Mouse (Mus musculus): Measurements from ENCODE around the gene Ing3. TPM values are rescaled to one million over a fixed set of nuclear protein-coding genes. Genes with fewer than 3 reads are reported as not detected.

Ing3 gene
- polyA plus RNA-seq, 1 experiment from 2014 or later: 50.5 TPM

DNA sequence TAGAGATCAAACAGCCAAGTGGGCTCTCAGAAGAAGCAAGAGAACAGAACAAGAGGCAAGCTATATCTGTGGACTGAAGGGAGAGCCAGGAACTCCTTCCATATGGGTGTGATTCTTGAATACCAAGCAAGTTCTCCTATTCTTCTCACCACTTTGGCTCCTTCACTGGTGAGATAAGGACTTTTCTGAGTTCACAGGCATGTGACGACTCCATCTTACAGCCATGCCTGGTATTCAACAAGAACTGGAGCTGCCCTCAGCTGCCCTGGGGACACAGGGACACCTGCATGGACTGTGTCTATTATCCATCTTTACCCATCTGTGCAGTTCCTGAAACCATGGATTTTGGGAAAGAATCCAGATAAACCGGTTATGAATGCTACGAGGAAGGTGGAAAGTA is 51.5 kb downstream of the Ing3 start:
- DNase-seq (no peak), ATAC-seq (ENCODE audit: low FRiP score, low TSS enrichment) (no peak)
- Histone ChIP-seq H3K4me1 (ENCODE audit: control insufficient read depth, insufficient read depth, low read length) (0 out of 2 replicates have a peak, but pooled peaks cover 6% of the 10 kb centered on the region), H3K4me3 (replicated peaks; ENCODE audit: low read depth, low read length) (no peak overlapping the region), H3K4me2 (ENCODE audit: low read length) (no peak overlapping the region), H3K36me3 (ENCODE audit: control insufficient read depth, insufficient read depth, low read length) (no peaks in the 10 kb centered on the region), H3K9me3 (ENCODE audit: control insufficient read depth, low read length) (no peaks in the 10 kb centered on the region), H3K27me3 (ENCODE audit: control insufficient read depth, insufficient read depth, low read length) (no peaks in the 10 kb centered on the region; the same call in 1 of the 2 replicates), H3K27ac (replicated peaks; ENCODE audit: low read depth, low read length) (no peak overlapping the region), H3K9ac (replicated peaks; ENCODE audit: low read length) (no peak overlapping the region)
- WGBS: 88% methylated on average over 3 of the region's 3 CpGs

- Histone ChIP-seq H3K4me3 (replicated peaks; ENCODE audit: low read depth, low read length) (no peak overlapping the region), H3K27me3 (ENCODE audit: control insufficient read depth, insufficient read depth, low read length) (no peaks in the 10 kb centered on the region; the same call in 1 of the 2 replicates), H3K4me2 (ENCODE audit: low read length) (no peak overlapping the region), H3K4me1 (ENCODE audit: control insufficient read depth, insufficient read depth, low read length) (0 out of 2 replicates have a peak, but pooled peaks cover 6% of the 10 kb centered on the region), H3K36me3 (ENCODE audit: control insufficient read depth, insufficient read depth, low read length) (no peaks in the 10 kb centered on the region), H3K27ac (replicated peaks; ENCODE audit: low read depth, low read length) (no peak overlapping the region), H3K9me3 (ENCODE audit: control insufficient read depth, low read length) (no peaks in the 10 kb centered on the region), H3K9ac (replicated peaks; ENCODE audit: low read length) (no peak overlapping the region)
- DNase-seq (no peak), ATAC-seq (ENCODE audit: low FRiP score, low TSS enrichment) (no peak)
- 93% methylated on average over 5 of the region's 5 CpGs for WGBS
Measured at GRCm38 (mm10) chr6:22001284-22001916, 52.0 kb downstream of the Ing3 start.

GRCm38 (mm10) chr6:22002521-22003199 is 53.3 kb downstream of the Ing3 start:
- peak overlapping the region; percentile 17; the same call in 1 of the 2 replicates for H3K4me2 ChIP-seq (ENCODE audit: low read length)
- H3K4me1 ChIP-seq (ENCODE audit: control insufficient read depth, insufficient read depth, low read length): 0 out of 2 replicates have a peak, but pooled peaks cover 6% of the 10 kb centered on the region
- WGBS: 42% methylated on average over 17 of the region's 17 CpGs
- H3K27me3 ChIP-seq (ENCODE audit: control insufficient read depth, insufficient read depth, low read length): no peaks in the 10 kb centered on the region; the same call in 1 of the 2 replicates
- no peak overlapping the region for H3K4me3 ChIP-seq (replicated peaks; ENCODE audit: low read depth, low read length)
- H3K36me3 ChIP-seq (ENCODE audit: control insufficient read depth, insufficient read depth, low read length): no peaks in the 10 kb centered on the region
- no peak overlapping the region for H3K9ac ChIP-seq (replicated peaks; ENCODE audit: low read length)
- no peak for DNase-seq
- no peaks in the 10 kb centered on the region for H3K9me3 ChIP-seq (ENCODE audit: control insufficient read depth, low read length)
- H3K27ac ChIP-seq (replicated peaks; ENCODE audit: low read depth, low read length): no peak overlapping the region
- no peak for ATAC-seq (ENCODE audit: low FRiP score, low TSS enrichment)

DNA sequence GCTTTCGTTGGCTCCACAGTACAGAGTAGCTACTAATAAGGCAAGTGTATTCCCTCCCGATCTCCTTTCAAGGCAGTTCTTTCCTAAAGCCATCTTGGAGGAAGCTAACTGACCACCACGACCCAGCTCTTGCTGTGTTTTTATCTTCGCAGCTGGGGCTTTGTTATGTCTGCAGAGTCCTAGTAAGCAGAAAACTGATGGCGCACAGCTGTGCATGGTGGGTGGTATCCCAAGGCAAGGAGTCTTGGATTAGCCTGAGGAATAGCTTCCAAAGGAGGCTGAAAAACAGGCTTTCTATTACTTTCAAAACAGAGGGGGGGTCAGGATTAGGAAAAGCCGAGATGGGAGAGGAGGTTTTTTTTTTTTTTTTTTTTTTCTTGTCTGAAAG is 53.8 kb downstream of the Ing3 start:
- 0 out of 2 replicates have a peak, but pooled peaks cover 6% of the 10 kb centered on the region for H3K4me1 ChIP-seq (ENCODE audit: control insufficient read depth, insufficient read depth, low read length)
- H3K27ac ChIP-seq (replicated peaks; ENCODE audit: low read depth, low read length): no peak overlapping the region
- no peaks in the 10 kb centered on the region for H3K9me3 ChIP-seq (ENCODE audit: control insufficient read depth, low read length)
- no peak overlapping the region for H3K9ac ChIP-seq (replicated peaks; ENCODE audit: low read length)
- H3K4me2 ChIP-seq (ENCODE audit: low read length): peak overlapping the region; percentile 17; the same call in 1 of the 2 replicates
- H3K4me3 ChIP-seq (replicated peaks; ENCODE audit: low read depth, low read length): no peak overlapping the region
- H3K27me3 ChIP-seq (ENCODE audit: control insufficient read depth, insufficient read depth, low read length): no peaks in the 10 kb centered on the region; the same call in 1 of the 2 replicates
- H3K36me3 ChIP-seq (ENCODE audit: control insufficient read depth, insufficient read depth, low read length): no peaks in the 10 kb centered on the region
- no peak for DNase-seq
- no peak for ATAC-seq (ENCODE audit: low FRiP score, low TSS enrichment)
- WGBS: 6% methylated on average over 6 of the region's 6 CpGs

GRCm38 (mm10) chr6:22003959-22004543 is 54.7 kb downstream of the Ing3 start:
- no peaks in the 10 kb centered on the region for H3K9me3 ChIP-seq (ENCODE audit: control insufficient read depth, low read length)
- no peak overlapping the region for H3K9ac ChIP-seq (replicated peaks; ENCODE audit: low read length)
- DNase-seq: no peak
- no peak for ATAC-seq (ENCODE audit: low FRiP score, low TSS enrichment)
- H3K27ac ChIP-seq (replicated peaks; ENCODE audit: low read depth, low read length): no peak overlapping the region
- H3K36me3 ChIP-seq (ENCODE audit: control insufficient read depth, insufficient read depth, low read length): no peaks in the 10 kb centered on the region
- no peaks in the 10 kb centered on the region; the same call in 1 of the 2 replicates for H3K27me3 ChIP-seq (ENCODE audit: control insufficient read depth, insufficient read depth, low read length)
- no peak overlapping the region for H3K4me2 ChIP-seq (ENCODE audit: low read length)
- H3K4me1 ChIP-seq (ENCODE audit: control insufficient read depth, insufficient read depth, low read length): 0 out of 2 replicates have a peak, but pooled peaks cover 6% of the 10 kb centered on the region
- H3K4me3 ChIP-seq (replicated peaks; ENCODE audit: low read depth, low read length): no peak overlapping the region
- WGBS: 89% methylated on average over 10 of the region's 10 CpGs

- no peak for ATAC-seq (ENCODE audit: low FRiP score, low TSS enrichment)
- no peaks in the 10 kb centered on the region for H3K36me3 ChIP-seq (ENCODE audit: control insufficient read depth, insufficient read depth, low read length)
- DNase-seq: no peak
- no peak overlapping the region for H3K27ac ChIP-seq (replicated peaks; ENCODE audit: low read depth, low read length)
- H3K9ac ChIP-seq (replicated peaks; ENCODE audit: low read length): no peak overlapping the region
- H3K27me3 ChIP-seq (ENCODE audit: control insufficient read depth, insufficient read depth, low read length): no peaks in the 10 kb centered on the region; the same call in 1 of the 2 replicates
- no peaks in the 10 kb centered on the region for H3K4me1 ChIP-seq (ENCODE audit: control insufficient read depth, insufficient read depth, low read length)
- H3K4me3 ChIP-seq (replicated peaks; ENCODE audit: low read depth, low read length): no peak overlapping the region
- no peak overlapping the region for H3K4me2 ChIP-seq (ENCODE audit: low read length)
- H3K9me3 ChIP-seq (ENCODE audit: control insufficient read depth, low read length): no peaks in the 10 kb centered on the region
- WGBS: 93% methylated on average over 7 of the region's 7 CpGs
Measured at GRCm38 (mm10) chr6:22008346-22008745, 59.0 kb downstream of the Ing3 start.

DNA sequence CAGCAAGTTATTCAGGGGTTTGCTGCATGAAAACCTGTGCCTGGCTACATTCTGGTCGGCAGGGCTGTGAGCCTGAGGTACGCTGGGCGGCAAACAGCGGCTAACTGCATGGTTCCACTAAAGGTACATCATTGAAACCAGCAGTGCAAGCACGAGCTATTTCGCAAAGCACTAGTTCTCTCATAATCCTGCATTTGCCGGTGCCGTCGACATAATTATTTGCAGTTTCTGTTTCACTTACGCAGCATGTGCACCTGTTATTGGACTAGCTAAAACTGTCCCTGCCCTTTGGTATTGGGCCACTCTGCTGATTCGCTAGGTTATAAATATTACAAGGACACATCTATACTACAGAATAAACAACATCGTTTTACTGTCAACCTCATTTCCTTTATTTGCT is 60.9 kb downstream of the Ing3 start:
- no peak for DNase-seq
- no peaks in the 10 kb centered on the region for H3K36me3 ChIP-seq (ENCODE audit: control insufficient read depth, insufficient read depth, low read length)

GRCm38 (mm10) chr6:22010761-22011281 is 61.5 kb downstream of the Ing3 start:
- Histone ChIP-seq H3K4me1 (ENCODE audit: control insufficient read depth, insufficient read depth, low read length) (no peaks in the 10 kb centered on the region), H3K9me3 (ENCODE audit: control insufficient read depth, low read length) (no peaks in the 10 kb centered on the region), H3K4me3 (replicated peaks; ENCODE audit: low read depth, low read length) (no peak overlapping the region), H3K9ac (replicated peaks; ENCODE audit: low read length) (no peak overlapping the region), H3K27ac (replicated peaks; ENCODE audit: low read depth, low read length) (no peak overlapping the region), H3K27me3 (ENCODE audit: control insufficient read depth, insufficient read depth, low read length) (no peaks in the 10 kb centered on the region), H3K4me2 (ENCODE audit: low read length) (no peak overlapping the region), H3K36me3 (ENCODE audit: control insufficient read depth, insufficient read depth, low read length) (no peaks in the 10 kb centered on the region)
- 95% methylated on average over 11 of the region's 11 CpGs for WGBS
- DNase-seq (no peak), ATAC-seq (ENCODE audit: low FRiP score, low TSS enrichment) (no peak)

More for the DNA sequence above, 60.9 kb downstream of the Ing3 start:
- Histone ChIP-seq H3K4me1 (ENCODE audit: control insufficient read depth, insufficient read depth, low read length) (no peaks in the 10 kb centered on the region), H3K4me3 (replicated peaks; ENCODE audit: low read depth, low read length) (no peak overlapping the region), H3K4me2 (ENCODE audit: low read length) (no peak overlapping the region), H3K27me3 (ENCODE audit: control insufficient read depth, insufficient read depth, low read length) (no peaks in the 10 kb centered on the region), H3K27ac (replicated peaks; ENCODE audit: low read depth, low read length) (no peak overlapping the region), H3K9me3 (ENCODE audit: control insufficient read depth, low read length) (no peaks in the 10 kb centered on the region), H3K9ac (replicated peaks; ENCODE audit: low read length) (no peak overlapping the region)
- WGBS: 90% methylated on average over 12 of the region's 12 CpGs
- ATAC-seq (ENCODE audit: low FRiP score, low TSS enrichment): no peak
